Mouse (Mus musculus) heart, postnatal 0 days (tissue): ENCODE measurements around the gene Phgdh.
"Not testable (repeated sequence)": the region's sequence is repeated elsewhere in the genome, so short reads cannot be mapped to it uniquely, and the experiment has no call there.

Source experiments
- CTCF ChIP-seq: IDR thresholded peaks from 2 replicates; pipeline ENCODE4 v1.5.1; 2016; ENCODE audit warnings: antibody characterized with exemption, control low read depth, low read depth
- EP300 ChIP-seq: IDR thresholded peaks from 2 replicates; pipeline ENCODE4 v1.6.1; 2016; ENCODE audit warnings: antibody characterized with exemption, low read depth

GRCm38 (mm10) chr3:98339706-98340109, at the start of gene Phgdh:
- not testable (repeated sequence) for TF ChIP-seq CTCF, EP300
